Mouse (Mus musculus): ENCODE data around the gene Marveld2. TPM values are rescaled to one million over a fixed set of nuclear protein-coding genes. Genes with fewer than 3 reads are reported as not detected.

Marveld2 gene
- total RNA-seq, 2 experiments from 2014 or later: 1.2 to 2.0 TPM

- DNase-seq (ENCODE audit: low spot score in 2 of 2): no peak
Measured at GRCm38 (mm10) chr13:100601034-100601433, 15.7 kb downstream of the Marveld2 start.

- no peak for DNase-seq (ENCODE audit: low spot score in 2 of 2)
Measured at GRCm38 (mm10) chr13:100600317-100600716, 16.5 kb downstream of the Marveld2 start.

GRCm38 (mm10) chr13:100597284-100597683 lies 19.5 kb downstream of the Marveld2 start:
- DNase-seq (ENCODE audit: low spot score in 2 of 2): no peak

- no peak for DNase-seq (ENCODE audit: low spot score in 2 of 2)
Measured at GRCm38 (mm10) chr13:100595552-100595885, 21.3 kb downstream of the Marveld2 start.

- no peak for DNase-seq (ENCODE audit: low spot score in 2 of 2)
Measured at GRCm38 (mm10) chr13:100594838-100595551, 21.8 kb downstream of the Marveld2 start.

GRCm38 (mm10) chr13:100594041-100594792 lies 22.6 kb downstream of the Marveld2 start:
- DNase-seq (ENCODE audit: low spot score in 2 of 2): peak in 1 of 2 experiments; percentile 15

GRCm38 (mm10) chr13:100588646-100589045 lies 28.1 kb downstream of the Marveld2 start:
- DNase-seq (ENCODE audit: low spot score in 2 of 2): no peak

- no peak for DNase-seq (ENCODE audit: low spot score in 2 of 2)
Measured at GRCm38 (mm10) chr13:100582144-100582543, 34.6 kb downstream of the Marveld2 start.

- DNase-seq (ENCODE audit: low spot score in 2 of 2): no peak
Measured at GRCm38 (mm10) chr13:100581701-100582100, 35.1 kb downstream of the Marveld2 start.

GRCm38 (mm10) chr13:100579951-100580350 lies 36.8 kb downstream of the Marveld2 start:
- DNase-seq (ENCODE audit: low spot score in 2 of 2): no peak

- no peak for DNase-seq (ENCODE audit: low spot score in 2 of 2)
Measured at GRCm38 (mm10) chr13:100579220-100579619, 37.6 kb downstream of the Marveld2 start.

- DNase-seq (ENCODE audit: low spot score in 2 of 2): no peak
Measured at GRCm38 (mm10) chr13:100575950-100576349, 40.8 kb downstream of the Marveld2 start.

- DNase-seq (ENCODE audit: low spot score in 2 of 2): no peak
Measured at GRCm38 (mm10) chr13:100570713-100571112, 46.1 kb downstream of the Marveld2 start.

GRCm38 (mm10) chr13:100568359-100568758 lies 48.4 kb downstream of the Marveld2 start:
- no peak for DNase-seq (ENCODE audit: low spot score in 2 of 2)

GRCm38 (mm10) chr13:100559449-100559848 lies 57.3 kb downstream of the Marveld2 start:
- DNase-seq (ENCODE audit: low spot score in 2 of 2): no peak

- DNase-seq (ENCODE audit: low spot score in 2 of 2): no peak
Measured at GRCm38 (mm10) chr13:100557011-100557410, 59.8 kb downstream of the Marveld2 start.

- DNase-seq (ENCODE audit: low spot score in 2 of 2): no peak
Measured at GRCm38 (mm10) chr13:100553042-100553437, 63.7 kb downstream of the Marveld2 start.

- DNase-seq (ENCODE audit: low spot score in 2 of 2): peak; percentile 13 to 17
Measured at GRCm38 (mm10) chr13:100552369-100553041, 64.3 kb downstream of the Marveld2 start, which contains the start of gene Ocln. TSS of gene Ocln (minus strand) at chr13:100552718.

GRCm38 (mm10) chr13:100552009-100552368 lies 64.8 kb downstream of the Marveld2 start:
- DNase-seq (ENCODE audit: low spot score in 2 of 2): peak in 1 of 2 experiments; percentile 20

- peak in 1 of 2 experiments; percentile 7 for DNase-seq (ENCODE audit: low spot score in 2 of 2)
Measured at GRCm38 (mm10) chr13:100551371-100552008, 65.3 kb downstream of the Marveld2 start.

- no peak for DNase-seq (ENCODE audit: low spot score in 2 of 2)
Measured at GRCm38 (mm10) chr13:100547269-100547668, 69.5 kb downstream of the Marveld2 start.

Data from left cerebral cortex, adult 18-20 months (tissue).